Mouse (Mus musculus) v-Abl transformed pro-B cells (cell line): Measurements from ENCODE around the gene Lrrc41.

Experiments
- in situ Hi-C, 2 experiments: fragments of 400-800 bp; cut with MboI; formaldehyde crosslinking; loops; one replicate each; pipeline ENCODE4 v1.15.1; 2025; ENCODE audit not compliant: unreplicated experiment in 2 of 2

The Lrrc41 gene

GRCm38 (mm10) chr4:116075631-116076368 lies 731 bp downstream of the Lrrc41 start:
- in situ Hi-C loops: loop anchor here in 1 of 2 experiments (10.0 kb wide), 1 partner anchor 171 kb away; no protein-coding TSS in a partner anchor

- in situ Hi-C loops: loop anchor here in 1 of 2 experiments (10.0 kb wide), 1 partner anchor 172 kb away; no protein-coding TSS in a partner anchor
Measured at GRCm38 (mm10) chr4:116076369-116077231, 1.5 kb downstream of the Lrrc41 start.

GRCm38 (mm10) chr4:116077240-116078095 lies 2.4 kb downstream of the Lrrc41 start:
- in situ Hi-C loops: loop anchor here in 1 of 2 experiments (10.0 kb wide), 1 partner anchor 173 kb away; no protein-coding TSS in a partner anchor

- in situ Hi-C loops: no loop called here
Measured at GRCm38 (mm10) chr4:116088510-116089249, 13.6 kb downstream of the Lrrc41 start.

- in situ Hi-C loops: no loop called here
Measured at GRCm38 (mm10) chr4:116096291-116096690, 21.2 kb downstream of the Lrrc41 start.

GRCm38 (mm10) chr4:116097211-116097610 lies 22.1 kb downstream of the Lrrc41 start:
- in situ Hi-C loops: no loop called here

- in situ Hi-C loops: no loop called here
Measured at GRCm38 (mm10) chr4:116100959-116101358, 25.9 kb downstream of the Lrrc41 start.

GRCm38 (mm10) chr4:116105278-116105677 lies 30.2 kb downstream of the Lrrc41 start:
- in situ Hi-C loops: no loop called here

- in situ Hi-C loops: no loop called here
Measured at GRCm38 (mm10) chr4:116110695-116111094, 35.6 kb downstream of the Lrrc41 start.

- in situ Hi-C loops: no loop called here
Measured at GRCm38 (mm10) chr4:116111486-116111885, 36.4 kb downstream of the Lrrc41 start.

- in situ Hi-C loops: no loop called here
Measured at GRCm38 (mm10) chr4:116122762-116123161, 47.7 kb downstream of the Lrrc41 start.

GRCm38 (mm10) chr4:116123602-116124519 lies 48.8 kb downstream of the Lrrc41 start, which contains the start of the genes Rad54l and Pomgnt1:
Rad54l (minus strand) TSS chr4:116123690.
Pomgnt1 (plus strand) TSS chr4:116123840.
- in situ Hi-C loops: no loop called here

GRCm38 (mm10) chr4:116125803-116126386 lies 50.8 kb downstream of the Lrrc41 start:
- in situ Hi-C loops: loop anchor here in 1 of 2 experiments (25.0 kb wide), 2 partner anchors 861 to 1011 kb away; partner anchors contain the start of genes Btbd19, Hectd3, Plk3 and Tctex1d4

GRCm38 (mm10) chr4:116127956-116128355 lies 52.9 kb downstream of the Lrrc41 start:
- in situ Hi-C loops: loop anchor here in 1 of 2 experiments (25.0 kb wide), 2 partner anchors 859 to 1009 kb away; partner anchors contain the start of genes Btbd19, Hectd3, Plk3 and Tctex1d4

- in situ Hi-C loops: loop anchor here (10.0 to 25.0 kb wide), 3 partner anchors 652 to 1004 kb away; partner anchors contain the start of genes Btbd19 (in 1 of the 2), Hectd3 (in 1 of the 2), Plk3 (in 1 of the 2) and Tctex1d4 (in 1 of the 2)
Measured at GRCm38 (mm10) chr4:116133126-116133525, 58.1 kb downstream of the Lrrc41 start.

GRCm38 (mm10) chr4:116134990-116135389 lies 59.9 kb downstream of the Lrrc41 start:
- in situ Hi-C loops: loop anchor here (10.0 to 25.0 kb wide), 3 partner anchors 650 to 1002 kb away; partner anchors contain the start of genes Btbd19 (in 1 of the 2), Hectd3 (in 1 of the 2), Plk3 (in 1 of the 2) and Tctex1d4 (in 1 of the 2)

GRCm38 (mm10) chr4:116137421-116137996 lies 62.4 kb downstream of the Lrrc41 start:
- in situ Hi-C loops: loop anchor here (10.0 to 25.0 kb wide), 3 partner anchors 647 to 1000 kb away; partner anchors contain the start of genes Btbd19 (in 1 of the 2), Hectd3 (in 1 of the 2), Plk3 (in 1 of the 2) and Tctex1d4 (in 1 of the 2)
